ENCODE assay signal across 15 mouse cellular contexts in the genomic region with DNA sequence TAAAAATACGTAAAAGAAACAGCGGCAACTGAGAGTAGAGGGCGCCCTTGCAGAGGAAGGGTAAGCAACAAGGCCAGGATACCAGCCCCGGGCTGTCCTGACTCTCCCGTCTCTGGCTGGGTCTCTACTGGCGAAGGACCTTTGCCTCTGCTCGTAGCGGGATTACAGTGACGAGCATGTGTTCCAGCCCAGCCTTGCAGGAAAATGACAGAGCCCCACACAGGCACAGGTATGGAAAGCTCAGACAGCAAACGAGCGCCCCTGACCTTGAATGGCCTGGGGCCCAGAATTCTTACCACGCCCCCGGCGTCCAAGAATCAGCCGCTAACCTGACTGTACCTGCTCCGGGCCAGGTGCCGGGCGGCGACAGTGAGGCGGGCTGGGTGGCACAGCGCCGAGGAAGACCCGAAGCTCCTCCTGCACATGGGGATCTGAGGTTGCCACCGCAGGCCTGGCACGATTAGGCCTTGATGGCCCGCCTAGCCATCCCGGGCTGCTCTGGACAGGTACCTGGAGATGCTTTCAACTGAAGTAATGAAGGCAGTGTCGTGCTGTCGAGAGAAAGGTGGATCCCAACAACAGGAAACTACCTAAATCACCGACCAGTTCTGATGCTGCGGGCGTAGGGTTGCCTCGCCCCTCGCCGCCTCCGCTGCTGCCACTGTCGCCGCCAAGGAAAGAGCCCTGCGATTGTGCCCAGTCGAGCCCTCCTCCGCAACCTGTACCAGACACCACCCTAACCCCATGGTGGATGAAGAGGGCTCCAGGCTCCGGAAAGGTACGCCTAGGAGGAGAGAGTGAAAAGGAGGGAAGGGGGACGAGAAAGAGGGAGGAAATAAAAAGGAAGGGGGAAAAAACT. TPM values are rescaled to one million over a fixed set of nuclear protein-coding genes. Genes with fewer than 3 reads are reported as not detected.
DNase-seq lines count a peak whose midpoint lies in the region; ATAC-seq lines count a peak whose summit lies in the region.
"Had no signal": no experiment of that assay in that cellular context is flagged by ENCODE, and none has a peak within 500 bp of the region (broad histone marks: within the 10 kb centered on the region; RNA-seq: fewer than 3 reads in every experiment).

No protein-coding gene starts in this region.

- no peaks in the 10 kb centered on the region for H3K9me3 ChIP-seq in intestine, embryonic 14.5 days (ENCODE audit: control insufficient read depth, low read length)
- H3K9me3 ChIP-seq in hindbrain, embryonic 10.5 days: no peaks in the 10 kb centered on the region
- no peaks in the 10 kb centered on the region for H3K9me3 ChIP-seq in forebrain, embryonic 12.5 days
- H3K9me3 ChIP-seq: stomach, embryonic 15.5 days had no signal

- H3K36me3 ChIP-seq in intestine, embryonic 14.5 days (ENCODE audit: control insufficient read depth, insufficient read depth, low read length): no peaks in the 10 kb centered on the region
- no peaks in the 10 kb centered on the region for H3K36me3 ChIP-seq in hindbrain, embryonic 10.5 days
- H3K36me3 ChIP-seq in forebrain, embryonic 12.5 days (replicated peaks): no peaks in the 10 kb centered on the region
- H3K36me3 ChIP-seq: stomach, embryonic 15.5 days had no signal

- DNase-seq in gastrocnemius, postnatal 25 days: peak; percentile 51
- DNase-seq in gastrocnemius, adult 18-20 months (ENCODE audit: low spot score): no peak
- peak; percentile 26 for DNase-seq in CD4-positive helper T cell, adult 2 months (ENCODE audit: low read depth, low spot score)
- peak; percentile 77 for DNase-seq in intestine, embryonic 14.5 days (ENCODE audit: low spot score)
- peak; percentile 67 to 78 for DNase-seq in kidney, postnatal 4 days
- DNase-seq in hindbrain, embryonic 10.5 days (ENCODE audit: low spot score): no peak
- no peak for DNase-seq in adrenal gland, postnatal 10 days
- DNase-seq: adrenal gland, adult 8-10 months; B cell, adult 2 months; cerebellum, postnatal 36 days; layer of hippocampus, postnatal 36 days had no signal

- peak overlapping the region; percentile 39 for H3K4me2 ChIP-seq in intestine, embryonic 14.5 days (ENCODE audit: low read length)
- H3K4me2 ChIP-seq in forebrain, embryonic 12.5 days: no peak overlapping the region
- H3K4me2 ChIP-seq: stomach, embryonic 15.5 days had no signal

- peak overlapping the region; percentile 69 for H3K27ac ChIP-seq in intestine, embryonic 14.5 days (ENCODE audit: low read depth)
- no peak overlapping the region for H3K27ac ChIP-seq in hindbrain, embryonic 10.5 days
- no peak overlapping the region for H3K27ac ChIP-seq in forebrain, embryonic 12.5 days
- H3K27ac ChIP-seq: stomach, embryonic 15.5 days had no signal

- peak overlapping the region; percentile 59 for H3K9ac ChIP-seq in intestine, embryonic 14.5 days (ENCODE audit: low read length)
- no peak overlapping the region for H3K9ac ChIP-seq in forebrain, embryonic 12.5 days
- H3K9ac ChIP-seq: stomach, embryonic 15.5 days had no signal

- peak overlapping the region; percentile 27 for H3K4me3 ChIP-seq in intestine, embryonic 14.5 days (ENCODE audit: low read depth, low read length)
- no peak overlapping the region for H3K4me3 ChIP-seq in hindbrain, embryonic 10.5 days
- H3K4me3 ChIP-seq in forebrain, embryonic 12.5 days (replicated peaks): no peak overlapping the region
- H3K4me3 ChIP-seq: stomach, embryonic 15.5 days had no signal

- ATAC-seq in intestine, embryonic 14.5 days (replicated peaks; ENCODE audit: low FRiP score, low TSS enrichment, low read depth): no peak
- no peak for ATAC-seq in forebrain, embryonic 12.5 days (ENCODE audit: low FRiP score)
- ATAC-seq: forebrain, embryonic 14.5 days had no signal

- no peaks in the 10 kb centered on the region for H3K4me1 ChIP-seq in intestine, embryonic 14.5 days (replicated peaks; ENCODE audit: control insufficient read depth, insufficient read depth, low read length)
- peaks cover 16% of the 10 kb centered on the region for H3K4me1 ChIP-seq in hindbrain, embryonic 10.5 days (replicated peaks)
- no peaks in the 10 kb centered on the region for H3K4me1 ChIP-seq in forebrain, embryonic 12.5 days

- 2% methylated on average over 43 of the region's 44 CpGs for WGBS in intestine, embryonic 14.5 days
- WGBS in hindbrain, embryonic 10.5 days: 1% methylated on average over 44 of the region's 44 CpGs
- WGBS in forebrain, embryonic 12.5 days: under 1% methylated on average over 44 of the region's 44 CpGs

- peaks cover 98% of the 10 kb centered on the region for H3K27me3 ChIP-seq in intestine, embryonic 14.5 days (replicated peaks; ENCODE audit: control insufficient read depth, insufficient read depth, low read length)
- H3K27me3 ChIP-seq in hindbrain, embryonic 10.5 days (ENCODE audit: insufficient read depth, poor library complexity, severe bottlenecking): peaks cover 100% of the 10 kb centered on the region
- H3K27me3 ChIP-seq in forebrain, embryonic 12.5 days: peaks cover 94% of the 10 kb centered on the region

RNA-seq across cellular contexts. Expression of a gene that starts 1.1 kb away (rescaled TPM):
- 10 to 100 TPM in 1 of 2 experiments, 1 to 10 TPM in 1; 5.7 to 13.5 TPM for total RNA-seq in gastrocnemius, postnatal 25 days (2021)
- total RNA-seq in gastrocnemius, adult 18-20 months (2021): 1 to 10 TPM; 7.2 to 7.4 TPM
- 4.2 and 7.1 TPM in 2 replicates for polyA plus RNA-seq in intestine, embryonic 14.5 days (2014; fragmentation: Nextera tagmentation; extraction: Ambion mirVana)
- polyA plus RNA-seq in hindbrain, embryonic 10.5 days (2016; fragmentation: Nextera tagmentation; extraction: Ambion mirVana): not detected in 2 replicates
- not detected in 2 replicates for polyA plus RNA-seq in forebrain, embryonic 12.5 days (2016; fragmentation: Nextera tagmentation; extraction: Ambion mirVana)
- total RNA-seq in adrenal gland, postnatal 10 days (2021): 1 to 10 TPM; 3.0 to 4.4 TPM
- total RNA-seq: layer of hippocampus, postnatal 36 days had no signal
- polyA plus RNA-seq: forebrain, embryonic 14.5 days; heart, postnatal 0 days had no signal

RNA-seq across cellular contexts. Expression of a gene that starts 8.1 kb away (rescaled TPM):
- total RNA-seq in gastrocnemius, postnatal 25 days (2021): 1 to 10 TPM; 4.7 to 5.5 TPM
- total RNA-seq in gastrocnemius, adult 18-20 months (2021): 1 to 10 TPM; 4.7 to 5.0 TPM
- polyA plus RNA-seq in intestine, embryonic 14.5 days (2014; fragmentation: Nextera tagmentation; extraction: Ambion mirVana): 9.2 and 10.1 TPM in 2 replicates
- polyA plus RNA-seq in hindbrain, embryonic 10.5 days (2016; fragmentation: Nextera tagmentation; extraction: Ambion mirVana): not detected in 2 replicates
- not detected in 2 replicates for polyA plus RNA-seq in forebrain, embryonic 12.5 days (2016; fragmentation: Nextera tagmentation; extraction: Ambion mirVana)
- 10 to 100 TPM; 21.5 to 26.6 TPM for total RNA-seq in adrenal gland, postnatal 10 days (2021)
- total RNA-seq: layer of hippocampus, postnatal 36 days had no signal
- polyA plus RNA-seq: forebrain, embryonic 14.5 days had no signal

RNA-seq across cellular contexts. Expression of a gene that starts 10.9 kb away (rescaled TPM):
- 10 to 100 TPM; 14.8 to 18.4 TPM for total RNA-seq in gastrocnemius, postnatal 25 days (2021)
- total RNA-seq in gastrocnemius, adult 18-20 months (2021): 10 to 100 TPM; 13.7 to 15.0 TPM
- 15.6 and 20.4 TPM in 2 replicates for polyA plus RNA-seq in intestine, embryonic 14.5 days (2014; fragmentation: Nextera tagmentation; extraction: Ambion mirVana)
- polyA plus RNA-seq in hindbrain, embryonic 10.5 days (2016; fragmentation: Nextera tagmentation; extraction: Ambion mirVana): not detected in 2 replicates
- polyA plus RNA-seq in forebrain, embryonic 12.5 days (2016; fragmentation: Nextera tagmentation; extraction: Ambion mirVana): not detected in 2 replicates
- total RNA-seq in adrenal gland, postnatal 10 days (2021): 1 to 10 TPM in 1 of 2 experiments, under 1 TPM in 1; 0.42 to 1.5 TPM
- total RNA-seq: layer of hippocampus, postnatal 36 days had no signal
- polyA plus RNA-seq: forebrain, embryonic 14.5 days; heart, postnatal 0 days had no signal

RNA-seq across cellular contexts. Expression of a gene that starts 15.8 kb away (rescaled TPM):
- 1 to 10 TPM; 1.4 to 1.8 TPM for total RNA-seq in gastrocnemius, postnatal 25 days (2021)
- total RNA-seq in gastrocnemius, adult 18-20 months (2021): 1 to 10 TPM; 2.1 to 2.9 TPM
- polyA plus RNA-seq in intestine, embryonic 14.5 days (2014; fragmentation: Nextera tagmentation; extraction: Ambion mirVana): 2.0 and 2.6 TPM in 2 replicates
- not detected in 2 replicates for polyA plus RNA-seq in hindbrain, embryonic 10.5 days (2016; fragmentation: Nextera tagmentation; extraction: Ambion mirVana)
- polyA plus RNA-seq in forebrain, embryonic 12.5 days (2016; fragmentation: Nextera tagmentation; extraction: Ambion mirVana): not detected in 2 replicates
- not detected for total RNA-seq in adrenal gland, postnatal 10 days (2021)
- total RNA-seq: adrenal gland, adult 8-10 months; layer of hippocampus, postnatal 36 days had no signal
- polyA plus RNA-seq: forebrain, embryonic 14.5 days; heart, postnatal 0 days had no signal

RNA-seq across cellular contexts. Expression of a gene that starts 16.6 kb away (rescaled TPM):
- under 1 TPM in 1 of 2 experiments, not detected in 1; 0.46 TPM for total RNA-seq in gastrocnemius, postnatal 25 days (2021)
- under 1 TPM in 1 of 2 experiments, not detected in 1; 0.39 TPM for total RNA-seq in gastrocnemius, adult 18-20 months (2021)
- not detected in 2 replicates for polyA plus RNA-seq in intestine, embryonic 14.5 days (2014; fragmentation: Nextera tagmentation; extraction: Ambion mirVana)
- not detected in 2 replicates for polyA plus RNA-seq in hindbrain, embryonic 10.5 days (2016; fragmentation: Nextera tagmentation; extraction: Ambion mirVana)
- not detected in 2 replicates for polyA plus RNA-seq in forebrain, embryonic 12.5 days (2016; fragmentation: Nextera tagmentation; extraction: Ambion mirVana)
- 1 to 10 TPM in 1 of 2 experiments, under 1 TPM in 1; 0.91 to 1.5 TPM for total RNA-seq in adrenal gland, postnatal 10 days (2021)
- total RNA-seq: layer of hippocampus, postnatal 36 days had no signal
- polyA plus RNA-seq: forebrain, embryonic 14.5 days; heart, postnatal 0 days; stomach, embryonic 15.5 days had no signal

Comparison
In these comparisons a context has a peak if more than half of its experiments do, and no peak if none do; other contexts are left out.
1. DNase-seq: peak in gastrocnemius, postnatal 25 days (single experiment), CD4-positive helper T cell, adult 2 months (single experiment), intestine, embryonic 14.5 days (single experiment) and kidney, postnatal 4 days (2 of 2); none in gastrocnemius, adult 18-20 months (single experiment), hindbrain, embryonic 10.5 days (single experiment) and adrenal gland, postnatal 10 days (single experiment).
2. RNA of a gene that starts 10.9 kb away (total RNA-seq): 14.8 to 18.4 TPM in gastrocnemius, postnatal 25 days and 13.7 to 15.0 TPM in gastrocnemius, adult 18-20 months; 0.42 to 1.5 TPM in adrenal gland, postnatal 10 days; every median in the first group is over 4 times any median in the second.